Mouse (Mus musculus) myocyte (in vitro differentiated cells): Measurements from ENCODE around the gene Gcnt3.

Source experiments
- CEBPB ChIP-seq: IDR thresholded peaks from 2 replicates; pipeline ENCODE4 v1.6.1; 2011; ENCODE audit warnings: mild to moderate bottlenecking, moderate library complexity; ENCODE audit not compliant: poor library complexity, insufficient read depth, severe bottlenecking
- E2F4 ChIP-seq: IDR thresholded peaks from one replicate; pipeline ENCODE4 v1.6.1; 2011; ENCODE audit warnings: mild to moderate bottlenecking, control low read depth, moderate library complexity; ENCODE audit not compliant: insufficient read depth
- MYOD1 ChIP-seq, 3 experiments: IDR thresholded peaks; one replicate each; pipeline ENCODE4 v1.6.1; 2011; ENCODE audit warnings: control low read depth in 2 of 3, low read depth in 2 of 3, mild to moderate bottlenecking in 2 of 3, moderate library complexity in 1 of 3; ENCODE audit not compliant: insufficient read length in 2 of 3, control insufficient read depth in 1 of 3
- MYOG ChIP-seq, 3 experiments: IDR thresholded peaks; one replicate each; pipeline ENCODE4 v1.6.1; 2011; ENCODE audit warnings: control low read depth in 2 of 3, low read depth in 2 of 3, mild to moderate bottlenecking in 2 of 3; ENCODE audit not compliant: insufficient read length in 2 of 3, control insufficient read depth in 1 of 3, insufficient read depth in 1 of 3
- POLR2A ChIP-seq: IDR thresholded peaks from one replicate; pipeline ENCODE4 v1.6.1; 2011; ENCODE audit warnings: low read depth, mild to moderate bottlenecking, control low read depth, moderate library complexity; ENCODE audit not compliant: insufficient read length
- POLR2AphosphoS2 ChIP-seq: IDR thresholded peaks from one replicate; pipeline ENCODE4 v1.6.1; 2011; ENCODE audit warnings: low read depth, control low read depth; ENCODE audit not compliant: insufficient read length
- TCF12 ChIP-seq: IDR thresholded peaks from one replicate; pipeline ENCODE4 v1.6.1; 2011; ENCODE audit warnings: mild to moderate bottlenecking, control low read depth; ENCODE audit not compliant: poor library complexity, insufficient read depth, severe bottlenecking
- USF1 ChIP-seq: IDR thresholded peaks from one replicate; pipeline ENCODE4 v1.6.1; 2011; ENCODE audit warnings: low read depth, mild to moderate bottlenecking, control low read depth, moderate library complexity

GRCm38 (mm10) chr9:70049416-70049783 lies 11.5 kb upstream of the Gcnt3 start:
- TF ChIP-seq USF1, result no peak
- peak; percentile 40 to 63 (median 47) for TF ChIP-seq MYOD1 (IDR thresholded peaks at IDR 0.05; ENCODE audit: control insufficient read depth in 1 of 3, insufficient read length in 2 of 3, low read depth in 2 of 3)
- no peak for TF ChIP-seq POLR2A
- TF ChIP-seq TCF12, result no peak
- TF ChIP-seq MYOG (IDR thresholded peaks at IDR 0.05; ENCODE audit: control insufficient read depth in 1 of 3, insufficient read depth in 1 of 3, insufficient read length in 2 of 3, low read depth in 2 of 3), result no peak
- TF ChIP-seq CEBPB, result no peak
- TF ChIP-seq E2F4, result no peak
- no peak for TF ChIP-seq POLR2AphosphoS2
